Mouse (Mus musculus) gastrocnemius, postnatal 25 days (tissue): ENCODE measurements at regions not wholly inside any gene's neighbourhood (a gene's known extent, or its start where the extent isn't known, plus 50 kb on each side); places are given as distances from the start of the nearest gene placed in this dataset.

Experiments used
- DNase-seq: peaks from one replicate; pipeline ENCODE4 v3.0.0; 2022

DNA sequence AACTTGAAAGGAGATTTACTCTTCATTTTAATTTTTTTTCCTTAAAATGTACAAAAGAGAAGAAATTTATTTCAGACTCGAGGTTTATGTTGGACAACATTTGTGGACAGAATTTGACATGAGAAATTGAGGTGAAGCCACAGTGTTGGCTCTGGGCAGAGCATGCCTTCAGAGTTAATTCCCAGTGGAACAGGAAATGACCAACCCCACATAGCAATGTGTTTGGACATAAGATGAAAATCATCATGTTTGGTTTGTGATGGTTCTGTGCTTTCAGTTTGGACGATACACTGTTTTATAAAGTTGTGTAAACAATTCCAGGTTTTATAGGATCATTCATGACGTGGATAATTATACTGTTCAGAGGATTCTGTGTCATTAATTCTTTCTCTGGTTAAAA is 271.9 kb upstream of the Mettl25 start:
- no peak for DNase-seq

DNA sequence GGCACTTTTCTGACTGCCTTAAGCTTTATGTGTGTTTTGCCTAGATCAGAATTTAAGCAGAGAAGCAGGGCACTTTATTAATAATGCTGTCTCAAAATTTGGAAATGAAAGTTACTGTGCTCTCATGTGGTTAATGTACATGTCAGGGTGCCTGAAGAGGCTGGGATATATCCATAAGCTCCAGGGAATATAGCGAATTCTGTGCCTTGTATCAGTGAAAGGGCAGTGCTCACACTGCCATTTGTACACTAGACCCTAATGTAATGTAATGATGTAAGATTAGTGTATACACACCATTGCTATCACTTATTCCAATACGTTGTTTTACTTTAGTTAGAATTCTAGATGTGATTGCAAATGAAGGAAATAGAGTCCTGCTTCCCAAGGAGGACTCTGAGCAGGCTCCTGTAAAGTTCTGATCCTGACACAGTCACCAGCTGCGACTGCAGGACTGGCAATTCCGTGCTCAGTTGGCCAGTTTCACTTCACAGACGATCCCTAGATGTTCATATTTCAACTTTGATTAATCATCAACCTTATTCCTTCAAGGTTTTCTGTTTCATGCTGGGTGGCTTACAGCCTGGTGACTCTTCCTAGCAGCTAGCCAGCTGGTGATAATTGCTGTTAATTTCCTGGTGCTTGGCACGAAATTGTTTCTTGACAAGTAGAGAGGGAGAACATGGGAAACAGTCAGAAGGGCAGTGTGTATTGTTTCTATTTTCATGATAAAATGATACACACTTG is 273.7 kb upstream of the Mettl25 start:
- DNase-seq = no peak

DNA sequence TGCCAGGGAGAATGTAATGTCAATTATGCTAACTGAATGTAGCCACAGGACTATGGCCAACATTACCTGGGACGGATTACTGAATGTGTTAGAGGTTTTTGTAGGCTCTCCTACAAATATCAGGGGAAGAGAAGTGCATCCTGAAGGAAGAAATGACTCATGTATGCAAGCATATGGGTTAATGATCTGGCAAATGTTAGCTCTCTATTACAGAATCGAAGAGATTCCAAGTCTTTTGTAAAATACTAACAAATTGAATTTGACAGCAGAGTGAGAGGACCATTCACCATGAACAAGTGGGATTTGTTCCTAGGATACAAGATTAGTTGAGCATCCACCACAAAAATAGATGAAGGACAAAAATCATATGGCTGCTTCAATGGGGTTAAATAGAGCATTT is 280.6 kb upstream of the Mettl25 start:
- no peak for DNase-seq

DNA sequence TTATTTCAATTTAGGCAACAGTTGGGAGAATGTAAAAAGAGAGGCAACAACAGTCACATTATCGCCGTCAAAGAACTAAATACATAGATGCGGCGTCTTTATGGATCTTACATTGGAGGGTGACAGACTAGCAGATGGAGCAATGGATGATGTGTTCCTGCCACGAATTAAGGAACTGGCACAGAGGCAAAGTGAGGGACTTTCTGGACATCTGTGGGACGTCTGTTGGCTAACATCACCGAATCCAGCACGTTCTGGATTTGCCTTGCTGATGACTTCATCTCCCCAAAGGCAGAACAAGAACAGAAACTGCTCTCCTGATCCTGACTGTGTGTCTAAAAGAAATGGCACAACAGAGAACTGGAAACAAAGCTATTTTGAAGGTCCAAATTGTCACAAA is 281.8 kb upstream of the Mettl25 start:
- peak; percentile 14 for DNase-seq

DNA sequence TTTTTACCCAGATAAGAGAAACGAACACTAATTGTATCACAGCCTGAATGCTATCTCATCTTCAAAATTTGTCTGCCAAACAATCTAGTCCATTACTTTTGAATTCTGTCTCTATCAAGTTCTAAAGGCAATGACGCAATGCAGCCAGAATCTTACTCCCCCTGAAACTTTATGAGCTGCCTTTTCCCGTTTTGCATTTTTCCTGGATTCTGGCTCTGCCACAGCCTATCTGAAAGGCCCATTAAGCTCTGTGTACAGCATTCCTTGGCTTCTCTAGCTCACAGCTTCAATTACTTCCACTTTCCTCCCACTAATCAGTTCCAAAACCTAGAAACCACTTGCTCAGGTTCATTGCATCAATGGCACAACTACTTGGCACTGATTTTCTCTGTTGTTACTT is 298.0 kb upstream of the Ppfia2 start:
- no peak for DNase-seq

DNA sequence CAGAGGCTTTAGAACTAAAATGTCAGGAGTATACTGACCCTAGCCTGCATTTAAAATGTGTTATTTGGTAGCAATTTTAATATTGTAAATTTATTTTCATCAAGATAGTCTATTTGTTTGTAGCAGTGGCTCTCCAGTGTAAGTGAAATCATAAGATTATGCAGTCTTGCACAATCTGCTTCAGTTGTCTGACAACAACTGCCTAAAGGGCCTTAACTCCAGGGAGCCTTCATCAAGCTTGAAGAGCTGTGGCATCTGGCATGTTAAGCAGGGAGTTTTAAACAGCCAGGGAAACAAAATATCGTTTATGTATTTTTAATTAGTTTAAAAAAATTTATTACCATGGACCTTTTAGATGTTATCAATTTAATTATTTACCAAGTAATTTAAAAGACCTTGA is 295.7 kb upstream of the Ppfia2 start:
- DNase-seq = no peak

DNA sequence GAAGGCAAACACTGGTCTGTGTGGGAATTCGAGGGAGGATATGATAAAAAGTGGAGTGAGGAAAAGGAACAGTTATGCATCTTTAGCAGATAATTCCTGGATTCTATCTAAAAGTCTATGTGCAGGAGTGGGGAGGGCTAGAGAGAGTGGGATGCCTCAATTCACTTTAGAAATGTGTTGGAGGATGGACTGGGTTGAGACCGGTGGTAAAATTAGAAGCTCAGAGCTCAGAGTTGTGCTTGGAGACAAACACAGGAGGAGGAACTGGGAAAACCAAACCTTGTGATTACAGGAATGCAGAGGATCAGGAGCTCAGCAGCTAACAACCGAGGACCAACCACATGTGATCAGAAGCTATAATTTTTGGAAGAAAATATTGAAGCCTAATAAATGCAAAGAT is 290.5 kb upstream of the Ppfia2 start:
- DNase-seq = no peak

DNA sequence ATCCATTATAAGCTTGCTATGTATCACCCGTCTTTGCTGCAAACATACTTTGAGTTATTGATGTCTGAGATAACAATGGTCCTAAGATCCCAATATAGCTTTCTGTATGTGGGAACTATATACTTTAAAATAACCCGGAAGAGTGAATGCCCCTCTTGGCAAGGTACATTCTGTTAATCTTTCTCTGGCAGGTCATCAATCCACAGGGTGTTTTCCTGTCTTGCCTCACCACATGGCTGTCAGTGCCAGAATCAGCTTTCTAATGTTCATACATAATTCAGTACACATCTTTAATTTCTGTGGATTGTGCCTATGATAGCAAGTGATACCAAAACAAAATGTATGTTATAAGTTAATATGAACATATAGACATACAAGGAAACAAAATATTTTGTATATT is 267.6 kb upstream of the Ppfia2 start:
- no peak for DNase-seq

DNA sequence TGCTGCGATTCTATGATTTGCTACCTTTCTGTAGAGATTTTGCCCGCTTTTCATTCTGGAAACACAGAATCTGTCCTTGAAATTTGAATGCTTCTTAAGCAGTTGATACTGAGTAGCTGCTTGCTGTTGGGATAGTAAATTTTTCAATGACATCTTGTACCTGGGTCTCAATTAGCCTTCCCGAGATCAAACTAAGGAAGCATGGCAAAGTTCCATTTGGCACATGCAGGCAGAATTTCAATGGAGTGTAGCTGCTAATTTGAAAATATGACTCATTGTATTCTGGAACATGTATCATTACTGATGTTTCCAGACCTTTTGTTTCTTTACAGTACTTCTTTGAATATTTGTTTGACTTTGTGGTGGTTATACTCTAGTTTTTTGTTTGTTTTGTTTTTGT is 245.9 kb upstream of the Ppfia2 start:
- no peak for DNase-seq

DNA sequence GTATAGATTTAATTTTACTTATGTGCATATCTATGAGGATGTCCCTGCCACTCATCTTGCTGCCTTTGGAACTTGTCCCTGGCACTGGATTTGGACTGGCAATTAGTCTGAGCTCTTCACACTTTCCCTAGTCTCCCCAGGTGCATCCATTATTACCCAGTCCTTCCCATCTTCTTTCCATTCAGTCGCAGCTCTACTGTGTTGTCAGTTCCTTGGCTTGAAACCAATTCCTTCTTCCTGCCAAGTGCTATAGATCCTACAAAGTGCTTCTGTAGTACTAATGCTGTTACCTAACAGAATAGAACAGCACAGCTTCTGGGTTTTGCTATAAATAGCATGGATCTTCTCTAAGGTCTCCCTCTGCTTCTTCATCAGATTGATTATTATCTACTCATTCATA is 228.0 kb upstream of the Ppfia2 start:
- DNase-seq = no peak

DNA sequence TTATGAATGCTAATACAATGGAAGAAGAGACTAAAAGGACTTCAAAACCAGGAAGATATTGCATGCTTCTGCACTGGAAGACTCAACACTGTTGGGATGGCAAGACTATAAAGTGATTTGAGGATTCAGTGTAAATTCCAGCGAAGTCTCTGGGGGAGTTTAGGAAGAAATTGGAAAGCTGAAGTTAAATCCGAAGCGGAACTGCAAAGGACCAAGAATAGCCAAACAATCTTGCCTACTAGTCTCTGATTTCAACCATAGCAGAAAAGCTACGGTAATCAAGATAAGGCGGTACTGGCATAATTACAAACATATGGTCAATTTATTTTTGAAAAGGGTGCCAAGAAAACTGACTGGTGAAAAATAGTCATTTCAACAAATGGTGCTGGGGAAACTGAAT is 216.0 kb upstream of the Ppfia2 start:
- no peak for DNase-seq

DNA sequence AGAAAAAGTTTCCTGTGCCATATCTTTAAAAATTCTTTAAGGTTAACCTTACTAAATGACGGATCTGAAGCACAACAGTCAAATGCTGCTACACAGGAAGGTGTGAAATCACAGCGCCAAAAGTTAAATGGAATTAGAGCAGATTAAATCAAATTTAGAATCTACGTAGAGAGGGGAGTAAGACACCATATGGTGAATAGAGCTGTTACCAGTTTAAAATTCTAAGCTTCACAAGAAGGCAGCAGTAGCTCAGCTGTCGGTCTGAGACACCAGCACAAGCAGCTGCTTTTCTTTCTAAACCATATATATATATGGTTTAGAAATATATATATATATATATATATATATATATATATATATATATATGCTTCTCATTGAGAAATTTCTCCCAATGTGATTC is 210.3 kb upstream of the Ppfia2 start:
- no peak for DNase-seq

DNA sequence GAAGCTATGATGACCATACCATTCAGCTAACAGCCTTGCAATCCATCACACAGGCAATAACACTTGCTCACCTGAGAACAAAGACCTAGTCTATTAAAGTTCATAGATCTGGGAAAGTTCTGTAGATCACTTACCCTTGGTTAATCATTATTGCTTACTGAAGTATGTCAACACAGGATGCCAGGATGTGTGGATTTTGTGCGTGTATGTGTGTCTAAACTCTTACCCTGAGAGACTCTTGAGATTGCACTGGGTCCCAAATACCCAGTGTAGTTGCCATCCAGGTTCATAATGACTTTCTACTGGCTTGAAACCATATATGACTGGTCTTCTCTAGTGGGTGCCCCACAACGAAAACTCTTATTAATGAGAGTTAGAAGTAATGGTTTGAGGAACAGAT is 196.8 kb upstream of the Ppfia2 start:
- DNase-seq = no peak

DNA sequence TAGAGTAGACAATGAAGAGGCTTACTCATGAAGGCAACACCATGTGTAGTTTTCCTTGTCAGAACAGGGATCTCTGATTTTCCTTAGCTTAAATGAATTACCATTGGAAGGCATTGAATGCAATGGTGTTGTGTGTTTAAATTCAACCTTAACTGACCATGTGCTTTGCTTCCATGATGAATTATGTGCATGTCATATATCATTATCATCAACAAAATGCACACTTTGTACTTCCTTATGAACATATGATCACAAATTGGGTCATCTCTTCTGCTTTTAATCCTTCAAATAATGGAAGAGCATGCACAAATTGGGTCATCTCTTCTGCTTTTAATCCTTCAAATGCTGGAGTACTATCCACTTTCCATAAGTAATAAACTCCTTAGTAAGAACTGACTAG is 180.2 kb upstream of the Ppfia2 start:
- DNase-seq = no peak

DNA sequence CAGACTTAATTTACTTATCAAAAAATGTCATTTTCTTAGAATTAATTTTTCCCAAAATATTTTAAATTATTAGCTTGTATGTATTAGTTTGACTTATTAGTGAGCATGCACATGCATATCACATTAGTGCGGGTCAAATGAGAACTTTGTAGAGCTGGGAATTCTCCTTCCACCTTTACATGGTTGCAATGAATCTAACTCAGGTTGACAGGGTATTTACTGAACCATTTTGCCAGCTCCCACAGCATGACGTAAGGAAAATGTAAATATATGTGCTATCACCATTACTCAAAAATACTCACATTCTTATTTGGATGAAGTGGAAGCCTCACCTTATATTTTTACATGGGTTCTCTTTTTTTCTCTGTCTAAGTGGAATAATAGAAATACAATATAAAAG is 179.4 kb upstream of the Ppfia2 start:
- DNase-seq = no peak

DNA sequence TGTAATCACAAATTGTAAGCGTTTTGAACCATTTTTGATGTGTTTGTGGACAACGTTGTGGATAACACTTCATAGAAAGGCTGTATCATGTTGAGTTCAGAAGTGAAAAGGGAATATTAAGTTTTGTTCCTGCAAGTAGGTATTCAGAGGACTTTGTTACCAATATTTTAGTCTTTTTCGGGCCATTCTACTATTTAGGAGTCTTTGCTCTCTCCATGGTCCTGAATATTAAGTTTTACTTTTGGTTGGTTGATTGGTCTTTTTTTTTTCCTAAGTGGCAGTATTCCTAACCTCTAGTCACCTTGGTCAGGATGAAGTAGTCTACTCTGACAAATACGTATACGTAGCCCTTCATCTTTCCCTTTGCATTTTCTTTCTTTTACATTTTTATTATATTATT is 174.6 kb upstream of the Ppfia2 start:
- DNase-seq = no peak

DNA sequence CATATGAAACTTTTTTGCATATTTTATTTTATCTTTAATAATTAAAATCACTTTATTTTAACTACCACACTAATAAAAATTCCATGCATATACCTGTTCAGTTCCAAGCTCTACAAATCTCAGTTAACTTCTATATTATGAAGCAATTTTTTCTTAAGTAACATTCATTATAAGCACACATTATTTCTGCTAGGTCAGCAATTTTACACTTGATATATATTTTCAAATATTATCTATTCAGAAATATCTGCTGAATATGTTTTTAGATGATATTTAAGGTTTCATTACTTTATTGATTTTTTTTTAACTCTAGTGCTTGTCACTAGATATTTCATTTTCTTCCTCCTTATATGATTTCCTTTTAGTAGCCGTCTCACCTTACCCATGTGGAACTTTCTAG is 135.0 kb upstream of the Ppfia2 start:
- DNase-seq = no peak

DNA sequence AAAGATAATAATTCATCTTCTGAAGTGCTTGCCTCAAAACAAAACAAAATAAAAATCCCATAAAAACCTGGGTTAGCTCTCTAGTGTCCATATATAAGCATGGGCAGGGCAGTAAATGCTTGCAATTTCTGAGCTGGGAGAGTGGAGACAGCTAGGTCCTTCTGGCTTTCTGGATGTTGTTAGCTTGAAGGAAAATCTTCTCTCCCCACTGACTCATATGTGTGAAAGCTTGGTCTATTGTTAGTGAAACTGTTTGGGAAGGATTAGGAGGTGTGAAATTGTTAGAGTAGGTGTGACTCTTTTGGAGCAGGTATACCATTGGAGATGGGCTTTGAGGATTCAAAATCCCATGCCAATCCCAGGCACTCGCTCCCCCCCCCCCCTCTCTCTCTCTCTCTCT is 118.5 kb upstream of the Ppfia2 start:
- no peak for DNase-seq

DNA sequence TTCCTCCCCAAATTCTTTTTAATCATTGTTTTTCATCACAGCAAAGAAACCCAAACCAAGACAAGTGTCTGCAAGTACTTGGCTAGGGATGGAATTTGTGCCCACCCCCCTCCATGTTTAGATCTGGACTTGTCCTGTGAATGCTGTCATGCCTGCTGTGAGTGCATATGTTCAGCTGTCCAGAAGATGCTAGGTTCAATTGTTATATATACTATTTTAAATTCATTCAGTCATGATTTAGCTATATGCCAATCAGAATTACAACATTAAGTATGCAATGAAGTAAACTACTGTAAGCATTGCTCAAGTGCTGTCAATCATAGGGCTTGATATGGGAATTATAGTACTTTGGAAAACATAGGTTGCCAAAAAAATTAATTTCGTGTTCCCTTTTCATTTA is 94.5 kb upstream of the Ppfia2 start:
- DNase-seq = no peak

DNA sequence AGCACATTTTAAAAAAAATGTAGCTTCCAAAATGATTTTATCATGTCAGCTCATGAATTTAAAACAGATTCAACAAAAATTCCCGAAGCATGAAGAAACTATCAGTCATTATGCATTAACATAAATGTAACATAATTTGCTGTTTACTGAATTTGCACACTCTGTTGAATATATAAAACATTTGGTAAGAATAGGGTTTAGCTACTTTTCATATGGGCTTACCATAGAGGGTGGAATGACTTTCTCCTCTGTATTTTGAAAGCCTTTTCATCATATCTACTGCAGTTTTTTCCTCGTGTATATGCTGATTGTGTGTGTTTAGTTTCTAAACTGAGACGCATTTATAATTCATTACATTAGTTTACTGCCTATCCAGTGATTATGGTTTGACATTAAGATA is 94.0 kb upstream of the Ppfia2 start:
- DNase-seq = no peak

DNA sequence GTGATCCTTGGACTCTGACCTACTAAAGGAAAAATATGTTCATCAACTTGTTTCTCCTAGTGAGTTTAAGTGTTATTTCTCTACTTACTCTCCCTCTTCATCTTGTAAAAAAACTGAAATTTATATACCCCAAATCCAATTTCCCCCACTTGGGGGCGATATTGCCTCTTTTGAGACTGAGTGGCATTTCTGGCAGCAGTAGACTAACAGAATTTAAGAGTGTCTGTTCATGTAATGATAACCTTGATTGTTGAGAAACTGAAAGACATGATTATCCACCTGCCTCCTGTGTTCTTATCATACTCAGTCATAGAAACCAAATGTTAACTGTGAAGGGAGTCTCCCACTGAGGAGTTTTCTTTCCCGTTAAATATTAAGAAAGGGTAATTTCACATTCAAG is 89.5 kb upstream of the Ppfia2 start:
- DNase-seq = no peak

DNA sequence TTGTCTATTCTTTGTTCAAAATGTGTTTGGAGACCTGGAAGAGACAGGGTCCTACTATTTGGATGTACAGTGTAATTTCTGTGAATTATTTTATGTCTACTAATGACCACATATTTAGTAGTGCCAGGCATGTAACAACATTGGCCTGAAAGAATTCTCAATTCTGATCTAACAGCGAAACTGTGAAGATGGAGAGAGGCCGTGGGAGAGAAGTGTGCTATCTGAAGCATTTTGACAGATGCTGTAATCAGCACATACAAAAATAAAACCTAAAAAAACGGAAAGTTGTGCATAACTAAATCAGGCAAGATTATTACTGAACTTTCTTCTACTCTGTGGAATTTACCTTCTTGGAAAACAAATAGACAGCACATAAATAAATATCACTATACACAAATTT is 61.4 kb upstream of the Ppfia2 start:
- no peak for DNase-seq

DNA sequence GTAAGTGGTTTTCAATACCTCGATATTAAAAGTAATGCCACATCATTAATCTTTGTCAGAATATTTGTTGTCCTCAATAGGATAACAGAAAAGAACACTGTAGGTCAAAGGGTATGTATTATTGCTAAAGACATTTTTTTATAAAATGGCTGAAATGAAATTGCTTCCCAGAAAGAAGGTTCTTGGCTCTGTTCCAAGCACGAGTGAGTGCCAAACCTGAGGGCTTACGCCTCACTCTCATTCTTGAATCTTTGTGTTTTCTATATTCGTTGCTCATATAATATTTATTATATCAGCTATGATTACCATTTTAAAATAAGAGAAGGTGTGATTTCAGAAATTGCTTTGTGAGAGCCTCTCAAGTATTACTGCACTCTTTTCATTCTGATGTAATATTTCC is 57.0 kb upstream of the Ppfia2 start:
- DNase-seq = no peak

DNA sequence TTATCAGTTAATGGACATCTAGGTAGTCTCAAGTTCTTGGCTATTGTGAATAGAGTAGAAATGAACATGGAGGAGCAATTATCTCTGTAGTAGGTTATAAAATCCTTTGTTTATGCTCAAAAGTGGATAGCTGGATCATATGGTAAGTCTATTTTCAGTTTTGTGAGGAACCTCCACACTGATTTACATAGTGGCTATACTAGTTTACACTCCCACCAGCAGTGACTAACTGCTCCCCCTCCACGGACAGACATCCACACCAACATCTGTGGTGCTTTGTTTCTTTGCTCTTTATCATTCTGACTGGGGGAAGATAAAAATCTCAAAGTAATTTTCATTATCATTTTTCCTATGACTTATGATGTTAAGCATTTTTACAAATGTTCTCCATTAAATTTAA is 55.1 kb upstream of the Ppfia2 start:
- no peak for DNase-seq

DNA sequence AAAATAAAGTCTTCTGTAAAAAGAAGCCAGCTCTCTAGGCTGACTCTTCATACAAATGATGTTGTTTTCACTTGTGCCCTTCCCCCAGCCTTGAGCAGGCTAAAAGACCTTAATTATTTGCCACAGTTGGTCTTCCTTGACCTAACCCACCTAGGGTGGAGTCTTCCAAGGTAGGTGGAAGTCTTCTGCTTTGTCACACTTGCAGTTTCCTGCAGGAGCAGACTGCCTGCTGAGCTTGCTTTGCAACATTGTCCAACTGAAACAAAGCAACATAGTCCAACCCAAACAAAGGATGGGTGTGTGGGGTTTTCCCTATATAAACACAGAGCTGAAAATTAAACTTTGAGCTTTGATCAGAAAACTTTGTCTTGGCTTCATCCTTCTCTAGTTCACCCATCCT is 53.0 kb upstream of the Ppfia2 start:
- no peak for DNase-seq
